Mouse (Mus musculus): ENCODE results near the gene Bach1. TPM values are rescaled to one million over a fixed set of nuclear protein-coding genes. Genes with fewer than 3 reads are reported as not detected.

Bach1 gene
- polyA plus RNA-seq, 1 experiment from 2014 or later, result 17.4 TPM

GRCm38 (mm10) chr16:87752482-87752881, 53.7 kb downstream of the Bach1 start:
- no peak for ATAC-seq
- 58% methylated on average over 13 of the region's 13 CpGs for WGBS
- H3K36me3 ChIP-seq (ENCODE audit: control insufficient read depth, insufficient read depth, low read length), result no peaks in the 10 kb centered on the region
- H3K9me3 ChIP-seq (ENCODE audit: control insufficient read depth, low read length), result no peaks in the 10 kb centered on the region
- H3K4me3 ChIP-seq (ENCODE audit: low read length), result no peak overlapping the region
- no peak overlapping the region for H3K4me2 ChIP-seq (ENCODE audit: low read length)
- H3K4me1 ChIP-seq (ENCODE audit: control insufficient read depth, insufficient read depth, low read depth, low read length), result no peaks in the 10 kb centered on the region
- no peaks in the 10 kb centered on the region for H3K27me3 ChIP-seq (replicated peaks; ENCODE audit: control insufficient read depth, insufficient read depth, low read length)
- no peak overlapping the region for H3K9ac ChIP-seq (ENCODE audit: low read depth, low read length)
- H3K27ac ChIP-seq (ENCODE audit: low read depth, low read length), result no peak overlapping the region

GRCm38 (mm10) chr16:87754858-87755257, 56.1 kb downstream of the Bach1 start:
- H3K4me3 ChIP-seq (ENCODE audit: low read length), result no peak overlapping the region
- H3K4me2 ChIP-seq (ENCODE audit: low read length), result no peak overlapping the region
- no peaks in the 10 kb centered on the region for H3K9me3 ChIP-seq (ENCODE audit: control insufficient read depth, low read length)
- H3K27ac ChIP-seq (ENCODE audit: low read depth, low read length), result no peak overlapping the region
- no peaks in the 10 kb centered on the region for H3K27me3 ChIP-seq (replicated peaks; ENCODE audit: control insufficient read depth, insufficient read depth, low read length)
- no peaks in the 10 kb centered on the region for H3K4me1 ChIP-seq (ENCODE audit: control insufficient read depth, insufficient read depth, low read depth, low read length)
- 71% methylated on average over 9 of the region's 9 CpGs for WGBS
- no peak overlapping the region for H3K9ac ChIP-seq (ENCODE audit: low read depth, low read length)
- H3K36me3 ChIP-seq (ENCODE audit: control insufficient read depth, insufficient read depth, low read length), result no peaks in the 10 kb centered on the region
- no peak for ATAC-seq

DNA sequence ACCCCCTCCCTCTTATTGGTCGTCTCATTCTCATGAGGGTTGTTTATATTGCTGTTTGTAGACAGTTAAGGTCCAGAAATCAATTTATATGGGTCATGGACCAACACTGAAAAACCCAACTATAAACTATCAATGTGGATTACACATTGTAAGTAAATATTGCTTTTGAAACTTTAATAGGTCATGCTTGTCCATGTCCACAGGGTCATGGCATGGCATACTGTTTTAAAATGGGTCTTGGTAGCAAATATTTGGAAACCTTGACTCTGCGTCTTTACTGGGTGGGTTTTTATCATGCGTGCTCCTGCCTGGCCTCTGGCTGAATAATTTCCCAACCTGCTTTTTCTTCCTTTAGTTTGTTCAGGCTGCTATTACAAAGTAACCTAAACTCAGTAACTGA, 57.2 kb downstream of the Bach1 start:
- H3K27me3 ChIP-seq (replicated peaks; ENCODE audit: control insufficient read depth, insufficient read depth, low read length), result no peaks in the 10 kb centered on the region
- no peak overlapping the region for H3K4me2 ChIP-seq (ENCODE audit: low read length)
- H3K9me3 ChIP-seq (ENCODE audit: control insufficient read depth, low read length), result no peaks in the 10 kb centered on the region
- no peak for ATAC-seq
- no peaks in the 10 kb centered on the region for H3K36me3 ChIP-seq (ENCODE audit: control insufficient read depth, insufficient read depth, low read length)
- H3K4me1 ChIP-seq (ENCODE audit: control insufficient read depth, insufficient read depth, low read depth, low read length), result no peaks in the 10 kb centered on the region
- H3K4me3 ChIP-seq (ENCODE audit: low read length), result no peak overlapping the region
- no peak overlapping the region for H3K9ac ChIP-seq (ENCODE audit: low read depth, low read length)
- H3K27ac ChIP-seq (ENCODE audit: low read depth, low read length), result no peak overlapping the region
- WGBS, result 83% methylated on average over 3 of the region's 3 CpGs

DNA sequence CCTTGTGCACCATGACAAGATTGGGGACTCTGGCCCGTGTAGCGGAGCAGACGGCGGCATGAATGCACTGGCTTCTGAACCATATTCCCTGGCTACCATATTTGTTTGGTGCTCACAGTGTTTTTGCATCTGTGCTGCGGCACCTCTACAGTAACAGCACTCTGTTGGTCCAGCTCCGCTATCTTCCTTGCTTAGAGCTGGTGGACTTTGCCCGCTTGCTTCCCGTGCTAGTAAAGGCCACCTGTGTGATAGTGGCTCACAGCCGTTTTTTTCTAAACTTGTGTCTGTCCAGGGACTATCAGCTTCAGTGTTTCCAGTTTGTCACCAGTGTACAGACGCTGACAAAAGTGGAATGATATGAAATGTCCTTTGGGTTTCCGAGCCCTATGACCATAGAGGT, 59.3 kb downstream of the Bach1 start:
- ATAC-seq, result no peak
- Histone ChIP-seq H3K36me3 (ENCODE audit: control insufficient read depth, insufficient read depth, low read length) (no peaks in the 10 kb centered on the region), H3K27ac (ENCODE audit: low read depth, low read length) (no peak overlapping the region), H3K4me2 (ENCODE audit: low read length) (no peak overlapping the region), H3K4me3 (ENCODE audit: low read length) (no peak overlapping the region), H3K9ac (ENCODE audit: low read depth, low read length) (no peak overlapping the region), H3K4me1 (ENCODE audit: control insufficient read depth, insufficient read depth, low read depth, low read length) (no peaks in the 10 kb centered on the region), H3K9me3 (ENCODE audit: control insufficient read depth, low read length) (no peaks in the 10 kb centered on the region), H3K27me3 (replicated peaks; ENCODE audit: control insufficient read depth, insufficient read depth, low read length) (no peaks in the 10 kb centered on the region)
- 96% methylated on average over 11 of the region's 11 CpGs for WGBS

GRCm38 (mm10) chr16:87764668-87765109, 65.9 kb downstream of the Bach1 start:
- Histone ChIP-seq H3K27me3 (replicated peaks; ENCODE audit: control insufficient read depth, insufficient read depth, low read length) (no peaks in the 10 kb centered on the region), H3K9me3 (ENCODE audit: control insufficient read depth, low read length) (no peaks in the 10 kb centered on the region), H3K4me3 (ENCODE audit: low read length) (no peak overlapping the region), H3K9ac (ENCODE audit: low read depth, low read length) (no peak overlapping the region), H3K27ac (ENCODE audit: low read depth, low read length) (no peak overlapping the region), H3K36me3 (ENCODE audit: control insufficient read depth, insufficient read depth, low read length) (no peaks in the 10 kb centered on the region), H3K4me1 (ENCODE audit: control insufficient read depth, insufficient read depth, low read depth, low read length) (no peaks in the 10 kb centered on the region), H3K4me2 (ENCODE audit: low read length) (no peak overlapping the region)
- no peak for ATAC-seq
- 95% methylated on average over 15 of the region's 15 CpGs for WGBS

DNA sequence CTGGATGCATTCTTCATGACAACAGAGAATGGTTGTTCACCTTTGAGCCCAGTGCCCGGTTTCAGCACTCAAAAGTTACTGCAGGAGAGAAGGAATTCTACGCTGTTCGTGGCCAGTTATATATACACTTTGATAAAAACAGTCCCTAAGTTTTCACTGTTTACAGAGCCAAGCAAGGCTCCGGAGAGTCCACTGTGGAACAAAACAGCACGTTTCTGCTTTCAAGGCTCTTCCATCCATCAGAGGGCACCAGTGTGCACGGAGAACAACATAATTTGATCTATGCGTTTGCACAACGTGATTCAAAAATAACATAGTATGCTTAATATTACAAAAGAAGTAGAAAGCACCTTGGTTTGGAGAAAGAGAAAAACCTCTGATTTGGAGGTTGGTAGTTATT, 67.2 kb downstream of the Bach1 start:
- 70% methylated on average over 8 of the region's 8 CpGs for WGBS
- Histone ChIP-seq H3K9me3 (ENCODE audit: control insufficient read depth, low read length) (no peaks in the 10 kb centered on the region), H3K36me3 (ENCODE audit: control insufficient read depth, insufficient read depth, low read length) (no peaks in the 10 kb centered on the region), H3K27ac (ENCODE audit: low read depth, low read length) (no peak overlapping the region), H3K9ac (ENCODE audit: low read depth, low read length) (no peak overlapping the region), H3K4me2 (ENCODE audit: low read length) (no peak overlapping the region), H3K27me3 (replicated peaks; ENCODE audit: control insufficient read depth, insufficient read depth, low read length) (no peaks in the 10 kb centered on the region), H3K4me1 (ENCODE audit: control insufficient read depth, insufficient read depth, low read depth, low read length) (no peaks in the 10 kb centered on the region), H3K4me3 (ENCODE audit: low read length) (no peak overlapping the region)
- no peak for ATAC-seq

GRCm38 (mm10) chr16:87770576-87770975, 71.8 kb downstream of the Bach1 start:
- WGBS, result 83% methylated on average over 2 of the region's 2 CpGs

GRCm38 (mm10) chr16:87771926-87772325, 73.2 kb downstream of the Bach1 start:
- no peak overlapping the region for H3K27ac ChIP-seq (ENCODE audit: low read depth, low read length)
- no peak overlapping the region for H3K4me2 ChIP-seq (ENCODE audit: low read length)
- H3K4me1 ChIP-seq (ENCODE audit: control insufficient read depth, insufficient read depth, low read depth, low read length), result no peaks in the 10 kb centered on the region
- no peak for ATAC-seq
- WGBS, result 89% methylated on average over 4 of the region's 4 CpGs
- no peaks in the 10 kb centered on the region for H3K9me3 ChIP-seq (ENCODE audit: control insufficient read depth, low read length)
- H3K9ac ChIP-seq (ENCODE audit: low read depth, low read length), result no peak overlapping the region
- H3K4me3 ChIP-seq (ENCODE audit: low read length), result no peak overlapping the region
- H3K27me3 ChIP-seq (replicated peaks; ENCODE audit: control insufficient read depth, insufficient read depth, low read length), result no peaks in the 10 kb centered on the region
- H3K36me3 ChIP-seq (ENCODE audit: control insufficient read depth, insufficient read depth, low read length), result no peaks in the 10 kb centered on the region

More at GRCm38 (mm10) chr16:87770576-87770975, 71.8 kb downstream of the Bach1 start:
- H3K4me2 ChIP-seq (ENCODE audit: low read length), result no peak overlapping the region
- H3K9ac ChIP-seq (ENCODE audit: low read depth, low read length), result no peak overlapping the region
- no peaks in the 10 kb centered on the region for H3K4me1 ChIP-seq (ENCODE audit: control insufficient read depth, insufficient read depth, low read depth, low read length)
- H3K36me3 ChIP-seq (ENCODE audit: control insufficient read depth, insufficient read depth, low read length), result no peaks in the 10 kb centered on the region
- no peak overlapping the region for H3K4me3 ChIP-seq (ENCODE audit: low read length)
- no peak for ATAC-seq
- H3K27ac ChIP-seq (ENCODE audit: low read depth, low read length), result no peak overlapping the region
- H3K9me3 ChIP-seq (ENCODE audit: control insufficient read depth, low read length), result no peaks in the 10 kb centered on the region
- no peaks in the 10 kb centered on the region for H3K27me3 ChIP-seq (replicated peaks; ENCODE audit: control insufficient read depth, insufficient read depth, low read length)

GRCm38 (mm10) chr16:87774398-87774797, 75.7 kb downstream of the Bach1 start:
- H3K9me3 ChIP-seq (ENCODE audit: control insufficient read depth, low read length), result no peaks in the 10 kb centered on the region
- no peak overlapping the region for H3K9ac ChIP-seq (ENCODE audit: low read depth, low read length)
- ATAC-seq, result no peak
- no peaks in the 10 kb centered on the region for H3K36me3 ChIP-seq (ENCODE audit: control insufficient read depth, insufficient read depth, low read length)
- H3K4me3 ChIP-seq (ENCODE audit: low read length), result no peak overlapping the region
- WGBS, result 64% methylated on average over 3 of the region's 3 CpGs
- no peaks in the 10 kb centered on the region for H3K27me3 ChIP-seq (replicated peaks; ENCODE audit: control insufficient read depth, insufficient read depth, low read length)
- no peaks in the 10 kb centered on the region for H3K4me1 ChIP-seq (ENCODE audit: control insufficient read depth, insufficient read depth, low read depth, low read length)
- H3K4me2 ChIP-seq (ENCODE audit: low read length), result no peak overlapping the region
- no peak overlapping the region for H3K27ac ChIP-seq (ENCODE audit: low read depth, low read length)

DNA sequence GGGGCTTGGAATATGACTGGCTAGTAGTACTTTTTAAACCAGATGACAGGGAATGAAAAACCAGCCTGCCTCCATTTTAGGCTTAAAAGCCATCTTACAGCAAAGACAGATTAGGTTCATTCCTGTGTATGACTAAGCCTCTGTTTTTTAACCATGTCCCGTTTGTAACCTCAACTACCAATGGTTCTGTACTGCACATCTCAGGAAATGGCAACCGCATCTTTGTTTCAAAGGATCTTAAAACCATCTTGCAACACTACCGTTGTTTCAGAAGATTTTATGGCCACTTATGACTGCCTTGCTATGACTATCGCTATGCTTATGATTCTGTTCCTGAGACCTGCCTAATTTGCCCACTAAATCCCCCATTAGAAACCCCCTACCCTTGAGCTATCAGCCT, 78.6 kb downstream of the Bach1 start:
- no peaks in the 10 kb centered on the region for H3K9me3 ChIP-seq (ENCODE audit: control insufficient read depth, low read length)
- no peak overlapping the region for H3K9ac ChIP-seq (ENCODE audit: low read depth, low read length)
- no peak overlapping the region for H3K4me2 ChIP-seq (ENCODE audit: low read length)
- H3K27me3 ChIP-seq (replicated peaks; ENCODE audit: control insufficient read depth, insufficient read depth, low read length), result no peaks in the 10 kb centered on the region
- no peak for ATAC-seq
- WGBS, result 95% methylated on average over 4 of the region's 4 CpGs
- no peaks in the 10 kb centered on the region for H3K36me3 ChIP-seq (ENCODE audit: control insufficient read depth, insufficient read depth, low read length)
- H3K4me3 ChIP-seq (ENCODE audit: low read length), result no peak overlapping the region
- no peaks in the 10 kb centered on the region for H3K4me1 ChIP-seq (ENCODE audit: control insufficient read depth, insufficient read depth, low read depth, low read length)
- no peak overlapping the region for H3K27ac ChIP-seq (ENCODE audit: low read depth, low read length)

Measured in hindbrain, embryonic 16.5 days (tissue).